Mouse (Mus musculus) kidney, embryonic 15.5 days (tissue): ENCODE measurements around the gene Kcnk15. TPM values are rescaled to one million over a fixed set of nuclear protein-coding genes. Genes with fewer than 3 reads are reported as not detected.

Source experiments
- ATAC-seq: fragments of 200-750 bp; cut with Nextera tagmentation; replicated peaks from 2 replicates; pipeline ENCODE4 v1.8.0; 2017; ENCODE audit warnings: moderate TSS enrichment; ENCODE audit not compliant: low FRiP score
- H3K27ac ChIP-seq: fragments of 300-500 bp; sonication (generic); 2 replicates; pipeline ENCODE4 v1.5.1; 2015; ENCODE audit warnings: mild to moderate bottlenecking, inconsistent platforms
- H3K27me3 ChIP-seq: fragments of 300-500 bp; sonication (generic); 2 replicates; pipeline ENCODE4 v1.6.1; 2015; ENCODE audit warnings: inconsistent platforms
- H3K36me3 ChIP-seq: fragments of 300-500 bp; sonication (generic); 2 replicates; pipeline ENCODE4 v1.6.1; 2015; ENCODE audit warnings: inconsistent platforms
- H3K4me1 ChIP-seq: fragments of 300-500 bp; sonication (generic); 2 replicates; pipeline ENCODE4 v1.6.1; 2015; ENCODE audit warnings: inconsistent platforms
- H3K4me2 ChIP-seq: fragments of 300-500 bp; sonication (generic); 2 replicates; pipeline ENCODE4 v1.6.1; 2015; ENCODE audit warnings: moderate library complexity, mild to moderate bottlenecking, inconsistent platforms
- H3K4me3 ChIP-seq: fragments of 300-500 bp; sonication (generic); replicated peaks from 2 replicates; pipeline ENCODE4 v1.5.1; 2015; ENCODE audit warnings: mild to moderate bottlenecking, inconsistent platforms
- H3K9ac ChIP-seq: fragments of 300-500 bp; sonication (generic); 2 replicates; pipeline ENCODE4 v1.6.1; 2015; ENCODE audit warnings: mild to moderate bottlenecking, inconsistent platforms
- H3K9me3 ChIP-seq: fragments of 300-500 bp; sonication (generic); replicated peaks from 2 replicates; pipeline ENCODE4 v1.6.1; 2016; ENCODE audit warnings: inconsistent platforms
- WGBS: fragments of 180-500 bp; shearing (Covaris S2); methylation state at CpG from one replicate; pipeline ENCODE4 v1.1.7; 2015; ENCODE audit warnings: mixed read lengths; 5-methylcytosine and 5-hydroxymethylcytosine counted together
- polyA plus RNA-seq: library from polyadenylated mRNA; unstranded; fragments of >200 nt; fragmentation: Nextera tagmentation; extraction: Ambion mirVana; gene quantifications from 2 replicates; pipeline ENCODE4 v1.2.1, GENCODE M21; 2015

The Kcnk15 gene
- polyA plus RNA-seq: not detected in 2 replicates

GRCm38 (mm10) chr2:163853461-163853901 is at the start of gene Kcnk15:
Gene Kcnk15 (plus strand): TSS chr2:163853651.
- Histone ChIP-seq H3K9me3 (no peaks in the 10 kb centered on the region), H3K27me3 (peaks cover 88% of the 10 kb centered on the region), H3K36me3 (no peaks in the 10 kb centered on the region), H3K27ac (no peak within 1 kb of the TSS), H3K4me2 (peak within 1 kb of the TSS; percentile 42), H3K9ac (no peak within 1 kb of the TSS), H3K4me1 (peaks cover 10% of the 10 kb centered on the region), H3K4me3 (peak within 1 kb of the TSS; percentile 28)
- WGBS: 1% methylated on average over 38 of the region's 38 CpGs
- ATAC-seq: no peak

GRCm38 (mm10) chr2:163803838-163804237 is 49.6 kb upstream of the Kcnk15 start:
- ATAC-seq: no peak
- H3K27me3 ChIP-seq: no peaks in the 10 kb centered on the region
- no peaks in the 10 kb centered on the region for H3K36me3 ChIP-seq
- WGBS: 65% methylated on average over 5 of the region's 5 CpGs
- no peak overlapping the region for H3K4me3 ChIP-seq
- no peak overlapping the region for H3K4me2 ChIP-seq
- H3K4me1 ChIP-seq: no peaks in the 10 kb centered on the region
- no peaks in the 10 kb centered on the region for H3K9me3 ChIP-seq
- no peak overlapping the region for H3K9ac ChIP-seq
- H3K27ac ChIP-seq: no peak overlapping the region

GRCm38 (mm10) chr2:163809166-163809565 is 44.3 kb upstream of the Kcnk15 start:
- 90% methylated on average over 4 of the region's 4 CpGs for WGBS
- Histone ChIP-seq H3K36me3 (no peaks in the 10 kb centered on the region), H3K4me1 (no peaks in the 10 kb centered on the region), H3K4me3 (no peak overlapping the region), H3K9me3 (no peaks in the 10 kb centered on the region), H3K27ac (no peak overlapping the region), H3K4me2 (no peak overlapping the region), H3K9ac (no peak overlapping the region), H3K27me3 (no peaks in the 10 kb centered on the region)
- ATAC-seq: no peak

GRCm38 (mm10) chr2:163809704-163810103 is 43.7 kb upstream of the Kcnk15 start:
- Histone ChIP-seq H3K9ac (no peak overlapping the region), H3K36me3 (no peaks in the 10 kb centered on the region), H3K4me2 (no peak overlapping the region), H3K27ac (no peak overlapping the region), H3K4me3 (no peak overlapping the region), H3K27me3 (no peaks in the 10 kb centered on the region), H3K9me3 (no peaks in the 10 kb centered on the region), H3K4me1 (no peaks in the 10 kb centered on the region)
- ATAC-seq: no peak
- WGBS: 56% methylated on average over 7 of the region's 7 CpGs

- H3K27me3 ChIP-seq: no peaks in the 10 kb centered on the region
Measured at GRCm38 (mm10) chr2:163813077-163813476, 40.4 kb upstream of the Kcnk15 start.

GRCm38 (mm10) chr2:163814739-163815465 is 38.5 kb upstream of the Kcnk15 start:
- Histone ChIP-seq H3K27me3 (no peaks in the 10 kb centered on the region), H3K4me1 (no peaks in the 10 kb centered on the region), H3K9me3 (no peaks in the 10 kb centered on the region), H3K4me2 (no peak overlapping the region), H3K4me3 (no peak overlapping the region), H3K9ac (no peak overlapping the region), H3K27ac (no peak overlapping the region), H3K36me3 (no peaks in the 10 kb centered on the region)
- 87% methylated on average over 9 of the region's 9 CpGs for WGBS
- ATAC-seq: no peak

More at GRCm38 (mm10) chr2:163813077-163813476, 40.4 kb upstream of the Kcnk15 start:
- H3K36me3 ChIP-seq: no peaks in the 10 kb centered on the region
- H3K4me3 ChIP-seq: no peak overlapping the region
- no peaks in the 10 kb centered on the region for H3K9me3 ChIP-seq
- no peak overlapping the region for H3K9ac ChIP-seq
- no peak overlapping the region for H3K27ac ChIP-seq
- 55% methylated on average over 5 of the region's 5 CpGs for WGBS
- no peaks in the 10 kb centered on the region for H3K4me1 ChIP-seq
- no peak for ATAC-seq
- no peak overlapping the region for H3K4me2 ChIP-seq

- Histone ChIP-seq H3K9ac (no peak within 1 kb of the TSS), H3K27me3 (0 out of 2 replicates have a peak, but pooled peaks cover 3% of the 10 kb centered on the region), H3K27ac (no peak within 1 kb of the TSS), H3K9me3 (no peaks in the 10 kb centered on the region), H3K4me3 (no peak within 1 kb of the TSS), H3K4me2 (no peak within 1 kb of the TSS), H3K36me3 (no peaks in the 10 kb centered on the region), H3K4me1 (peaks cover 7% of the 10 kb centered on the region)
- WGBS: 71% methylated on average over 4 of the region's 4 CpGs
- no peak for ATAC-seq
Measured at GRCm38 (mm10) chr2:163820607-163821006, 32.8 kb upstream of the Kcnk15 start, which contains the start of gene Ccn5. Gene Ccn5 (plus strand): TSS chr2:163820861.

- Histone ChIP-seq H3K4me3 (peak overlapping the region; percentile 27), H3K4me1 (peaks cover 7% of the 10 kb centered on the region), H3K27me3 (0 out of 2 replicates have a peak, but pooled peaks cover 3% of the 10 kb centered on the region), H3K4me2 (peak overlapping the region; percentile 54), H3K36me3 (no peaks in the 10 kb centered on the region), H3K9ac (no peak overlapping the region), H3K27ac (no peak overlapping the region), H3K9me3 (no peaks in the 10 kb centered on the region)
- ATAC-seq: no peak
- 3% methylated on average over 4 of the region's 4 CpGs for WGBS
Measured at GRCm38 (mm10) chr2:163823248-163823647, 30.2 kb upstream of the Kcnk15 start.

GRCm38 (mm10) chr2:163823771-163824170 is 29.7 kb upstream of the Kcnk15 start:
- Histone ChIP-seq H3K4me3 (peak overlapping the region; percentile 27), H3K27me3 (0 out of 2 replicates have a peak, but pooled peaks cover 3% of the 10 kb centered on the region), H3K4me2 (peak overlapping the region; percentile 54), H3K9ac (no peak overlapping the region), H3K36me3 (no peaks in the 10 kb centered on the region), H3K9me3 (no peaks in the 10 kb centered on the region), H3K27ac (no peak overlapping the region), H3K4me1 (peaks cover 7% of the 10 kb centered on the region)
- ATAC-seq: peak; percentile 89
- 15% methylated on average over 11 of the region's 11 CpGs for WGBS

- no peak for ATAC-seq
Measured at GRCm38 (mm10) chr2:163825861-163826260, 27.6 kb upstream of the Kcnk15 start.

GRCm38 (mm10) chr2:163826494-163826893 is 27.0 kb upstream of the Kcnk15 start:
- ATAC-seq: no peak
- Histone ChIP-seq H3K27me3 (0 out of 2 replicates have a peak, but pooled peaks cover under 1% of the 10 kb centered on the region), H3K27ac (no peak overlapping the region), H3K4me1 (peaks cover 7% of the 10 kb centered on the region), H3K4me2 (no peak overlapping the region), H3K36me3 (no peaks in the 10 kb centered on the region), H3K9ac (no peak overlapping the region), H3K4me3 (no peak overlapping the region), H3K9me3 (no peaks in the 10 kb centered on the region)
- WGBS: 66% methylated on average over 5 of the region's 5 CpGs

More at GRCm38 (mm10) chr2:163825861-163826260, 27.6 kb upstream of the Kcnk15 start:
- WGBS: 71% methylated on average over 1 of the region's 1 CpGs
- Histone ChIP-seq H3K9ac (no peak overlapping the region), H3K36me3 (no peaks in the 10 kb centered on the region), H3K4me1 (peaks cover 7% of the 10 kb centered on the region), H3K9me3 (no peaks in the 10 kb centered on the region), H3K4me3 (no peak overlapping the region), H3K4me2 (no peak overlapping the region), H3K27ac (no peak overlapping the region), H3K27me3 (0 out of 2 replicates have a peak, but pooled peaks cover 3% of the 10 kb centered on the region)

- Histone ChIP-seq H3K9me3 (no peaks in the 10 kb centered on the region), H3K36me3 (no peaks in the 10 kb centered on the region), H3K4me3 (no peak overlapping the region), H3K27me3 (no peaks in the 10 kb centered on the region), H3K4me2 (no peak overlapping the region), H3K4me1 (no peaks in the 10 kb centered on the region), H3K9ac (no peak overlapping the region), H3K27ac (no peak overlapping the region)
- 53% methylated on average over 1 of the region's 1 CpGs for WGBS
- ATAC-seq: no peak
Measured at GRCm38 (mm10) chr2:163831163-163831562, 22.3 kb upstream of the Kcnk15 start.
